Mouse (Mus musculus): Measurements from ENCODE around the gene Kif23. TPM values are rescaled to one million over a fixed set of nuclear protein-coding genes. Genes with fewer than 3 reads are reported as not detected.

Gene Kif23
- polyA plus RNA-seq, 1 experiment from 2014 or later: 100 TPM

- H3K9me3 ChIP-seq (ENCODE audit: control insufficient read depth, low read length): no peaks in the 10 kb centered on the region
- H3K36me3 ChIP-seq (ENCODE audit: control insufficient read depth, insufficient read depth, low read length): no peaks in the 10 kb centered on the region
- H3K4me3 ChIP-seq (ENCODE audit: low read depth, low read length): no peak overlapping the region
- 89% methylated on average over 1 of the region's 1 CpGs for whole genome bisulfite sequencing
- H3K4me1 ChIP-seq (replicated peaks; ENCODE audit: control insufficient read depth, insufficient read depth, low read length): no peaks in the 10 kb centered on the region
- no peak for DNase-seq (ENCODE audit: low spot score)
- no peak overlapping the region for H3K27ac ChIP-seq (ENCODE audit: low read depth, low read length)
- H3K4me2 ChIP-seq (replicated peaks; ENCODE audit: low read depth, low read length): no peak overlapping the region
- H3K9ac ChIP-seq (ENCODE audit: low read depth, low read length): no peak overlapping the region
- ATAC-seq (ENCODE audit: low FRiP score): no peak
- H3K27me3 ChIP-seq (ENCODE audit: control insufficient read depth, insufficient read depth, low read length): no peaks in the 10 kb centered on the region
Measured at GRCm38 (mm10) chr9:61959921-61960569, 13.5 kb upstream of the Kif23 start.

GRCm38 (mm10) chr9:61954707-61955106 lies 8.1 kb upstream of the Kif23 start:
- H3K4me1 ChIP-seq (replicated peaks; ENCODE audit: control insufficient read depth, insufficient read depth, low read length): no peaks in the 10 kb centered on the region
- ATAC-seq (ENCODE audit: low FRiP score) (no peak), DNase-seq (ENCODE audit: low spot score) (no peak)
- no peak overlapping the region for H3K4me3 ChIP-seq (ENCODE audit: low read depth, low read length)
- no peaks in the 10 kb centered on the region for H3K36me3 ChIP-seq (ENCODE audit: control insufficient read depth, insufficient read depth, low read length)
- H3K4me2 ChIP-seq (replicated peaks; ENCODE audit: low read depth, low read length): no peak overlapping the region
- no peaks in the 10 kb centered on the region for H3K27me3 ChIP-seq (ENCODE audit: control insufficient read depth, insufficient read depth, low read length)
- H3K27ac ChIP-seq (ENCODE audit: low read depth, low read length): no peak overlapping the region
- no peaks in the 10 kb centered on the region for H3K9me3 ChIP-seq (ENCODE audit: control insufficient read depth, low read length)
- H3K9ac ChIP-seq (ENCODE audit: low read depth, low read length): no peak overlapping the region

GRCm38 (mm10) chr9:61952241-61952640 lies 5.7 kb upstream of the Kif23 start:
- H3K4me3 ChIP-seq (ENCODE audit: low read depth, low read length): no peak overlapping the region
- no peak for ATAC-seq (ENCODE audit: low FRiP score)
- 45% methylated on average over 7 of the region's 7 CpGs for WGBS
- H3K9me3 ChIP-seq (ENCODE audit: control insufficient read depth, low read length): no peaks in the 10 kb centered on the region
- H3K4me2 ChIP-seq (replicated peaks; ENCODE audit: low read depth, low read length): no peak overlapping the region
- H3K36me3 ChIP-seq (ENCODE audit: control insufficient read depth, insufficient read depth, low read length): no peaks in the 10 kb centered on the region
- no peaks in the 10 kb centered on the region for H3K4me1 ChIP-seq (replicated peaks; ENCODE audit: control insufficient read depth, insufficient read depth, low read length)
- no peak for DNase-seq (ENCODE audit: low spot score)
- H3K27ac ChIP-seq (ENCODE audit: low read depth, low read length): no peak overlapping the region
- no peak overlapping the region for H3K9ac ChIP-seq (ENCODE audit: low read depth, low read length)
- no peaks in the 10 kb centered on the region for H3K27me3 ChIP-seq (ENCODE audit: control insufficient read depth, insufficient read depth, low read length)

GRCm38 (mm10) chr9:61947402-61948346 lies 1.1 kb upstream of the Kif23 start:
- DNase-seq (ENCODE audit: low spot score) (peak; percentile 93), ATAC-seq (ENCODE audit: low FRiP score) (peak; percentile 69)
- Histone ChIP-seq H3K9me3 (ENCODE audit: control insufficient read depth, low read length) (no peaks in the 10 kb centered on the region), H3K4me1 (replicated peaks; ENCODE audit: control insufficient read depth, insufficient read depth, low read length) (0 out of 2 replicates have a peak, but pooled peaks cover 3% of the 10 kb centered on the region), H3K27ac (ENCODE audit: low read depth, low read length) (no peak overlapping the region), H3K4me2 (replicated peaks; ENCODE audit: low read depth, low read length) (peak overlapping the region; percentile 95), H3K4me3 (ENCODE audit: low read depth, low read length) (peak overlapping the region; percentile 85), H3K36me3 (ENCODE audit: control insufficient read depth, insufficient read depth, low read length) (no peaks in the 10 kb centered on the region), H3K9ac (ENCODE audit: low read depth, low read length) (peak overlapping the region; percentile 50), H3K27me3 (ENCODE audit: control insufficient read depth, insufficient read depth, low read length) (no peaks in the 10 kb centered on the region)
- WGBS: 9% methylated on average over 24 of the region's 24 CpGs

GRCm38 (mm10) chr9:61945973-61946611 lies 482 bp downstream of the Kif23 start:
- H3K4me2 ChIP-seq (replicated peaks; ENCODE audit: low read depth, low read length): peak overlapping the region; percentile 95
- DNase-seq (ENCODE audit: low spot score): peak; percentile 61

GRCm38 (mm10) chr9:61941054-61941453 lies 5.5 kb downstream of the Kif23 start:
- Histone ChIP-seq H3K9ac (ENCODE audit: low read depth, low read length) (no peak overlapping the region), H3K4me3 (ENCODE audit: low read depth, low read length) (no peak overlapping the region), H3K36me3 (ENCODE audit: control insufficient read depth, insufficient read depth, low read length) (0 out of 2 replicates have a peak, but pooled peaks cover 2% of the 10 kb centered on the region), H3K27ac (ENCODE audit: low read depth, low read length) (no peak overlapping the region), H3K27me3 (ENCODE audit: control insufficient read depth, insufficient read depth, low read length) (no peaks in the 10 kb centered on the region), H3K4me1 (replicated peaks; ENCODE audit: control insufficient read depth, insufficient read depth, low read length) (0 out of 2 replicates have a peak, but pooled peaks cover 3% of the 10 kb centered on the region), H3K4me2 (replicated peaks; ENCODE audit: low read depth, low read length) (no peak overlapping the region), H3K9me3 (ENCODE audit: control insufficient read depth, low read length) (no peaks in the 10 kb centered on the region)
- no peak for ATAC-seq (ENCODE audit: low FRiP score)
- 92% methylated on average over 3 of the region's 3 CpGs for WGBS
- no peak for DNase-seq (ENCODE audit: low spot score)

More at GRCm38 (mm10) chr9:61945973-61946611, 482 bp downstream of the Kif23 start:
- Histone ChIP-seq H3K4me1 (replicated peaks; ENCODE audit: control insufficient read depth, insufficient read depth, low read length) (0 out of 2 replicates have a peak, but pooled peaks cover 3% of the 10 kb centered on the region), H3K4me3 (ENCODE audit: low read depth, low read length) (peak overlapping the region; percentile 85), H3K27me3 (ENCODE audit: control insufficient read depth, insufficient read depth, low read length) (no peaks in the 10 kb centered on the region), H3K9me3 (ENCODE audit: control insufficient read depth, low read length) (no peaks in the 10 kb centered on the region), H3K36me3 (ENCODE audit: control insufficient read depth, insufficient read depth, low read length) (no peaks in the 10 kb centered on the region), H3K27ac (ENCODE audit: low read depth, low read length) (peak overlapping the region; percentile 72), H3K9ac (ENCODE audit: low read depth, low read length) (peak overlapping the region; percentile 80)
- peak; percentile 89 for ATAC-seq (ENCODE audit: low FRiP score)
- WGBS: under 1% methylated on average over 36 of the region's 38 CpGs

GRCm38 (mm10) chr9:61933333-61933732 lies 13.2 kb downstream of the Kif23 start:
- Histone ChIP-seq H3K4me2 (replicated peaks; ENCODE audit: low read depth, low read length) (no peak overlapping the region), H3K9ac (ENCODE audit: low read depth, low read length) (no peak overlapping the region), H3K27me3 (ENCODE audit: control insufficient read depth, insufficient read depth, low read length) (no peaks in the 10 kb centered on the region), H3K4me3 (ENCODE audit: low read depth, low read length) (no peak overlapping the region), H3K9me3 (ENCODE audit: control insufficient read depth, low read length) (no peaks in the 10 kb centered on the region), H3K27ac (ENCODE audit: low read depth, low read length) (no peak overlapping the region), H3K4me1 (replicated peaks; ENCODE audit: control insufficient read depth, insufficient read depth, low read length) (no peaks in the 10 kb centered on the region), H3K36me3 (ENCODE audit: control insufficient read depth, insufficient read depth, low read length) (0 out of 2 replicates have a peak, but pooled peaks cover 5% of the 10 kb centered on the region)
- ATAC-seq (ENCODE audit: low FRiP score): no peak
- no peak for DNase-seq (ENCODE audit: low spot score)
- WGBS: 77% methylated on average over 2 of the region's 2 CpGs

- Histone ChIP-seq H3K4me1 (replicated peaks; ENCODE audit: control insufficient read depth, insufficient read depth, low read length) (no peaks in the 10 kb centered on the region), H3K27me3 (ENCODE audit: control insufficient read depth, insufficient read depth, low read length) (no peaks in the 10 kb centered on the region), H3K4me2 (replicated peaks; ENCODE audit: low read depth, low read length) (no peak overlapping the region), H3K27ac (ENCODE audit: low read depth, low read length) (no peak overlapping the region), H3K36me3 (ENCODE audit: control insufficient read depth, insufficient read depth, low read length) (0 out of 2 replicates have a peak, but pooled peaks cover 6% of the 10 kb centered on the region), H3K4me3 (ENCODE audit: low read depth, low read length) (no peak overlapping the region), H3K9ac (ENCODE audit: low read depth, low read length) (no peak overlapping the region), H3K9me3 (ENCODE audit: control insufficient read depth, low read length) (no peaks in the 10 kb centered on the region)
- ATAC-seq (ENCODE audit: low FRiP score): no peak
- no peak for DNase-seq (ENCODE audit: low spot score)
- 96% methylated on average over 3 of the region's 3 CpGs for WGBS
Measured at GRCm38 (mm10) chr9:61932009-61932408, 14.6 kb downstream of the Kif23 start.
